Mouse (Mus musculus) embryo, embryonic 11 days (tissue): Measurements from ENCODE around the gene Marveld1.

Experiments
- DNase-seq: peaks from one replicate; pipeline ENCODE4 v3.0.0-alpha.2; 2015

Gene Marveld1

DNA sequence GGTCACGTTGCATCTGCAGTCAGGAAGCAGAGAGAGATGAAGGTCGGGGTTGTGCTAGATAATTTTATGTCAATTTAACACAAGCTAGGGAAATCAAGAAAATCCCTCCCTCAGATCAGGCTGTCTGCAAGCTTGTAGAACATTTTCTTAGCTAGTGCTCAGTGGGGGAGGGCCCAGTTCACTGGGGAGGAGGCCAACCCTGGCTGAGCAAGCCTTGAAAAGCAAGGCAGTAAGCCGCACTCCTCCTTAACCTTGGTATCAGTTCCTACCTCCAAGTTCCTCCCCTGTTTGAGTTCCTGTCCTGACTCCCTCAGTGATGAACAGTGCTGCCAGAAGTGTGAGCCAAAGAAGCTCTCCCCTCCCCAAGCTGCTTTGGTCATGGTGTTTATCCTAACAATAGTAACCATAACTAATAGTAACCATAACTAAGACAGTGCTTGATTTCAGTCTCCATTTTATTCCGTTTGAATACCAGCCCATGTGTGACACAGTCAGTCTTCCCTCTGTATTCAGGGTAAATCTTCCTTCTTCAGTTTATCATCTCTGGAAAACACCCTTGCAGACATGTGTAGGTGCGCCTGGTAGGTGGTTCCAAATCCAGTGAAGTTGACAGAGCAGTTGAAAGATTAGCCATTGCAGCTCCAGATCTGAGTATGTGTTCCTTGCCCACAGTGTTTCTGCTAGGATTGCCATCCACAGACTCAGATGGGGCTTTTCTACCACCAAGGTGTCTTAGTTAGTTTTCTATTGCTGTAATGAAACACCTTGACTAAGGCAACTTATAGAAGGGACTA, 7.3 kb upstream of the Marveld1 start:
- DNase-seq: no peak

DNA sequence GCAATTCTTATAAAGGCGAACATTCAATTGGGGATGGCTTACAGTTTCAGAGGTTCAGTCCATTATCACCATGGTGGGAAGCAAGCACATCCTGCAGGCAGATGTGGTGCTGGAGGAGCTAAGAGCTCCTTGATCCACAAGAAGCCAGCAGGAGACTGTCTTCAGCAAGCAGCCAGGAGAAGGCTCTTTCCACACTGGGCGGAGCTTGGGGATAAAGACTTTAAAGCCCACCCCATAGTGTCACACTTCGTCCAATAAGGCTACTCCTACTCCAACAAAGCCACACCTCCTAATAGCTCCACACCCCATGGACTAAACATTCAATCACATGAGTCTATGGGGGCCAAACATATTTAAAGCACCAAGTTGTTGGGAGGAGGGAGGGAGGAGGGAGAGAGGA, 5.2 kb upstream of the Marveld1 start:
- DNase-seq: no peak

DNA sequence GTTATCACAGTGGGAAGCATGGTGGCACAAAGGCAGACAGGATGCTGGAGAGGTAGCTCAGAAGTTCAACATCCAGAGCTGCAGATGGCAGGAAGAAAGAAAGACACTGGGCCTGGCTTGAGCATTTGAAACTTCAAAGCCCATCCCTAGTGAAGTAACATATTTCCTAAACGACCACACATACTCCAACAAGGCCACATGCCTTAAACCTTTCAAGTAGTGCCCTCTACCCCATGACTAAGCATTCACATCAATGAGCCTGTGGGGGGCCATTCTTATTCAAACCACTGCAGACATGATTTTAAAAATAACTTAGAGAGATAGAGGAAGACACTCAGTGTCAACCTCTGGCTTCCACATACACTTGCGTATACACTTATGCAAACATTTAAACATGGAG, 4.4 kb upstream of the Marveld1 start:
- DNase-seq: no peak

DNA sequence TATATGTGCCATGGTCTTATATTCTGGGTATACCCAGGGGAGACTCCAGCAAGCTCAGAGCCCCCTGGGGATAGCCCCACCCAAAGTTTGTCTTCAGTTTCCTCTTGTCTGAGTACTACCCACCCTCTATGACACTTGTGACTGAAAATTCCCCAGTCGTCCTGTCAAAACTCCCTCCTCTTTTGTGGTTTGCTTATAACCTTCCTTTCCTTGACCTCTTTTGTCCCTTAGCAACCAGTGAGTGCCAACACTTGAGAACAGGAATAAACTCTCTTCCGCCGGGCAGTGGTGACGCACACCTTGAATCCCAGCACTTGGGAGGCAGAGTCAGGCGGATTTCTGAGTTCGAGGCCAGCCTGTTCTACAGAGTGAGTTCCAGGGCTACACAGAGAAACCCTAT, 3.1 kb upstream of the Marveld1 start:
- DNase-seq: no peak

DNA sequence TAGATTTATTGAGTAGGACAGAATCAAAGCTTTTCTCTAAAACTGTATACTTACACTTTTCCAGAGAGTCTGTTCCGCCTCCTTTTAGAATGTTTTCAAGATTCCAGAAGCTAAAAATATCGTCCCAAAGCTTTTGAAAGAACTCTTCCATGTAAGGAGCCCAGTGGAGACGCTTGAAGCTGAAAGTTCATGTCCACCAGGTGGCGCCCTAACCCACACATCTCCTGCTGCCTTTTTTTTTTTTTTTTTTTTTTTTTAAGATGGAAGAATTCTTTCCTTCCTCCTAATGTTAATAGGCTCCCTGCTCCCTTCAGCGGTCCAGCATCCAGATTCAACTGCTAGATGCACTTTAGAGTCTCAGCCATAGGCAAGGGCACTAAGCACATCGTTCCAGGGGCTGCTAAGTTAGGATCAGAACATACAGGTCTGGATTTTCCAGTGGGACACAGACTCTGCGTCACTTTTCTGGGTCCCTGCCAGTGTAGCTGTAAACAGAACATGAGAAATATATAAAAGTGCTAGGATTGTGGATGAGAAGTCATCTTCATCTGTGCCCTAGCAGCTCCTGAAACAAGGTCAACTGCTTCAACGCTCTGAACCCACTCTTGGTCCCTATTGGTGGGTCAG, 2.5 kb upstream of the Marveld1 start:
- peak; percentile 89 for DNase-seq

DNA sequence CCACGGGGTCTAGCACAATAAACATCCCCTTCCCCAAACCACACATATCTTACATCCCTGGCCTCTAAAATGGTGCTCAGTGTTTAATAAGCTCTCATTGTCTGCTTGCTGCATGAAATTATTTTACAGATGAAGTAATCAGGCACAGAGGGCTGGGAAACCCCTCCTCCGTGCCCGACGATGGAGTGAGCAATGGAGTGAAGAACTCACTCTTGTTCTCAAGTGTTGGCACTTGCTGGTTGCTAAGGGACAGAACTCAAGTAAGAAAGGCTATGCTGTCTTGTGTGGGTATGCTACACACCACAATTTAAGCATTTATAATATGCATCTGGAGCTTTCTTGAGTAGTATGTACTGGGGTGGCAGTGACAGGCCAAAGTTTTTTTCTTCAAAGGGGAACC, 2.0 kb upstream of the Marveld1 start:
- DNase-seq: no peak

DNA sequence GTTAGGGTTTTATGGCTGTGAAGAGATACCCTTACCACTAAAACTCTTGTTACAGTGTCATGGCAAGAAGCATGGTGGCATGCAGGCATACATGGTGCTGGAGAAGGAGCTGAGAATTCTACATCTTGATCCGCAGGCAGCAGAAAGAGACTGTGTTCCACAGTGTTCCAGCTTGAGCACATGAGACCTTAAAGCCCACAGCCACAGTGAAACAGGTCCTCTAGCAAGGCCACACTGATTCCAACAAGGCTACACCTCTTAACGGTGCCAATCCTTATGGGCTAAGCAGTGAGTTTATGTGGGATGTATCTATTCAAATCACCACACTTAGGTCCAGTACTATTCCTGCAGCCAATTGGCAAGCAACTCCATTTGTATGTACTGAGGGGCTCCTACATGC, 1.5 kb upstream of the Marveld1 start:
- no peak for DNase-seq

DNA sequence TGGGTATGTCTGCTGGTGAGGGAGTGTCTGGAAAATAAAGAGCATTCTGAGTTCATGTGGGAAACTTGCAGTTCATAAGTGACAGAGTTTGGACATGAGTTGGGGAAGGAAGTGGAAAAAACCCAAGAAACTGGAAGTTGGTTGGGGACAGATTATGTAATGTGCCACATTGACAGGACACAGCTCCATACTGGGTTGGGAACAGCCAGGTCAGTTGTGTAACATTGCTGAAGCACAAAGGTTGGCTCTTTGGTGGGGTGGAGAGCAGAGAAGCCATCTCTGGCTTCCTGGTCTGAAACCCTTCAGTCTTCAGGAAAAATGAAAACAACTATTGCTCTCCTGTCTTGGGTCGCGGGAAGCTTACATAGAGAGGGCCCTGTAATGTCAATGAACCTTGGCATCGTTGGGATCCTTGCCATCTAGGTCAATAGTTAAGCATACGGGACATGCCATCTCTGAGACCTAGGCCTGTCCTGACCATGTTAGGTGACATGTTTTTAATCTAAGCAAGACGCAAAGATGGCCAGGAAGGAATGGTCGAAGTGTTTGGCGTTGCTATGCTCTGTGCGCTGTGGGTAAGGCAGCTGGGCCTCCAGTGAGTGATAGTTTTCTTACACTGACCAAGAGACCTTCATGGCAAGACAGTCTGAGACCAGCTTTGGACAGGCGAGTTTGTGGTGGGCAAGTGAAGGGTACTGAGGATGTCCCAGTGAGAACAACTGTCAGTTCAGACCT, 757 bp upstream of the Marveld1 start:
- no peak for DNase-seq

DNA sequence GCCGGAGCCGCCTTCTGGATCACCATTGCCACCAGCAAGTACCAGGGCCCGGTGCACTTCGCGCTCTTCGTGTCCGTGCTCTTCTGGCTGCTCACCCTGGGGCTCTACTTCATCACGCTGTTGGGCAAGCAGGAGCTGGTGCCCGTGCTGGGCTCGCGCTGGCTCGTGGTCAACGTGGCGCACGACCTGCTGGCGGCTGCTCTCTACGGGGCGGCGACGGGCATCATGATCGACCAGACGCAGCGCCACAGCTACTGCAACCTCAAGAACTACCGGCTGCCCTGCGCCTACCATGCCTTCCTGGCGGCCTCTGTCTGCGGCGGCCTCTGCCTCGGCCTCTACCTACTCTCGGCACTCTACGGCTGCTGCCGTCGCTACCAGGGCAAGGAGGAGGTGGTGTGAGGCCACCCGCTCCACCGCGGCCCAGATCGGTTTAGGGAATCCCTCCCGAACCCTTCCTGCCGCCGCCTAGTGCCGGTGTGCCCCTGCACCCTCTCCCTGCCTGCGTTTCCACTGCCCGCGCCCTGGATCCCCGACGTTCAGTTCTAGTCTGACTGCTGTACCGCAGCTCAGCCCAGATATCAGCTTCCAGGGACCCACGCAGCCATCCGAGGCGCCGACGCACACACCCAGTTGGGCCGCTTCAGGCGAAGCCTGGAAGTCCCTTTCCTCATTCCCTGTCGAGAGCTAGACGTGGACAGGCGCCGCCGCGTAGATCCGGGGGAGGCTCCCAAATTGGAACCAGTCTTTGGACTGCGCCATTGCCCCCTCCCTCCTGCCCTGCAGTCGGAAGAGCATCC, 769 bp downstream of the Marveld1 start:
- DNase-seq: peak; percentile 63

DNA sequence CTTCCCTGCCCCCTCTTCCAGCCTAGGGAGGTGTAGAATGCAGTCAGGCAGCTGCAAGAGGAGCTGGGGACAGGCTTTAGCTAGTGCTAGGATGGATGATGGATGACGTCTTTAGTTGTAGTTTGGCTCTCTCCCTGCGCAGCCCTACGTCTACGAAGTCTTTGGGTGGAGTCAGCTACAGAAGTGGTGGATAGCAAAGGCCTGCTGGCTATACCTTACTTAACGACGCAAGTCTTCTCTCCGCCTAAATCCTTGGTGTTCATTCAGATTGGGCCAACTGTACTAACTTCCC, 1.3 kb downstream of the Marveld1 start:
- peak; percentile 60 for DNase-seq

DNA sequence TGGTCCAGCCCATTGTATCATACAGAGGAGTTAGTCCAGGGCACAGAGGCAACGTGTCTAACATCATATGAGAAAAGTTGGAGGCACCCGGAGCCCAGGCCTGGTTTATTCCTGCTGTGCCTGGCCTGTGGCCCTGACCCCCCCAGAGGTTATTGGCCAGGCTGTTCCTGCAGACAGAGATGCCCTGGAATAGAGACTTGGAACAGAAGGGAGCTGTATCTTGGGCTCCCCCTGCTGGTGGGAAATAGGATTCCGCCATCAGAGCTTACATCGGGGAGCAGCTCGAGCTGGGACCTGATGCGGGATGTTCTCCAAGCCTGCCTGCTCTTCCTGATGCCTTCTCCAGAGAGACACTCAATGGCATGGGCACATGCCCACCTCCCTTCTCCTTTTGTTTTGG, 4.8 kb downstream of the Marveld1 start:
- DNase-seq: peak; percentile 85

DNA sequence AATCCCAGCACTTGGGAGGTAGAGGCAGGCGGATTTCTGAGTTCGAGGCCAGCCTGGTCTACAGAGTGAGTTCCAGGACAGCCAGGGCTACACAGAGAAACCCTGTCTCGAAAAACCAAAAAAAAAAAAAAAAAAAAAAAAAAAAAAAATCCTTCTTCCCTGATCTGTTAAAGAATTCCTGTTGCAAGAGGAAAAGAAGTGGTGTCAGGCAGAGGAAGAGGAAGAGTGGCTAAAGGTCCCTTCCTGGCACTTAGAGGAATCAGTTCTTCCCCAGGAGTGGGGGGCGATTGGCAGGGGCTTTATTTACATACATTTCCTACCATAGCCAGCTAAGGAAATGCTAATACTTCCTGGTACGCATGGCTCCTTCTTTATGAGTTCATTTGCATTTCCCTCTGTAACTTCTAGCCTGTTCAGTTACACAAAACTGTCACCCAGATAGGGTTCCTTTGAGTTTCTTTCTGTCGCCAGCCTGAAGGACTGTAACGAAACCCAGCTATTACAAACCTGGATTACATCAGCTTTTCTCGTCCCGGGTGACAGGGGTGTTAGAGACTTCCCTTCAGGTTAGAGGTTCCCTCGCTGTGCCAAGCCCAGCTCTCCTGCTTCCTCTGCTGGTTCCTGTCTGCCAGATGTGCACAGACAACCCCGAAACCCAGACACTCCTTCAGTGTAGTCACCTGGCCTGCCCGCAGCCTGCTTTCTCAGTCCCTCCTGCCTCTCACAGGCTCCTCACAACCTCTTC, 10.5 kb downstream of the Marveld1 start:
- no peak for DNase-seq

DNA sequence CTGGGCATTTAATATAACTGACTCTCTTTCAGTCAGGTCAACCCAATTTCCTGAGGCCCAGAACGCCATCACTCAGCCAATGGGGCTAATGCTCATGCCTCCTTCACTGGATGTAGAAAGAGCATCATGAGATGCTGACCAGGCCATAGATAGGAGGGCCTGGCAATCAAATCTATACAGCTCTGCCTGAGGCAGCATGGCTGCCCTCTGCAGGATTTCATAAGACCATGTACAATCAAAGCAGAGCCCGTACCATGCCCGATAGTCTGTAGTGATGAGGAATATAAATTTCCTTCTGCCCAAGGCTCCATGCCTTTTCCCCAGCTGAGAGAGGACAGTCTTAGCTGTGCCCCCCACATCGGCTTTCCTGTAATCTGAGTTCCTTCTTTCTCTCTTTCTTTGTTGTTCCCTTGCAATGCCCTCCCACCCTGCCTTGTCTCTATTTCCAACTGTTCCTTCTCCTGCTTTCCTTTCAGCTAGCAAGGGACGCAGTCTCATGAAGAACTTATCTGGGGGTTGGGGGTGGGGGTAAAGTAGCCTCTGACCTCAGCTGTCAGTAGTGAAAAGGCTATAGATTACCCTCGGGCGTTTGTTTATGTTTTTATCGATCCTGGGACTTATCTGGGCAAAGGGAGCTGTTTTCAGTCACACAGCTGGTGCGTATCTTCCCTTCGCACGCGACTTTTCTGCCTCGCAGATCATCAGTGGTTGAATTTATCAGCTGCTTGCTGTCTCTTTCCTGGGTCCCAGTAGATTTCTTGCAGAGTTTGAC, 11.2 kb downstream of the Marveld1 start:
- DNase-seq: peak; percentile 21

DNA sequence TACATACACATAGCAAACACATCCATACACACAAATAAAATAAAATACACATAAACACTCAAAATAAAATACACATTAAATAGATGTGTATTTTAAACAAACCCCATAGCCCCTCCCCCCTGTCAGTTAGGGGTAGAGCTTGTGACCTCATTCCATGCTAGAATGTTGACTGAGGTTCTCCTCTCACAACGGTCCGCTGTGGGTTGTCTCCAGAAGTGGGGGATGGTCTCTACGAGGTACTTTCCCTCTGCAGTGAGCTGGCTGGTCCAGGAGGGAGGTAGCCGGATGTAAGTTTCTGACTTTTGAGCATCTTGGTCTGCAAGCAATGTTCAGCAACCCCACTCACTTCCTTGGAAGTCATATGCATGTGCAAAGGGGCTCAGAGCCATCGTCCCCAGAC, 16.6 kb downstream of the Marveld1 start, which contains the start of gene Zfyve27:
Gene Zfyve27, plus strand, starts transcription at position 188 of the 400 bp plus-strand sequence.
- DNase-seq: no peak

DNA sequence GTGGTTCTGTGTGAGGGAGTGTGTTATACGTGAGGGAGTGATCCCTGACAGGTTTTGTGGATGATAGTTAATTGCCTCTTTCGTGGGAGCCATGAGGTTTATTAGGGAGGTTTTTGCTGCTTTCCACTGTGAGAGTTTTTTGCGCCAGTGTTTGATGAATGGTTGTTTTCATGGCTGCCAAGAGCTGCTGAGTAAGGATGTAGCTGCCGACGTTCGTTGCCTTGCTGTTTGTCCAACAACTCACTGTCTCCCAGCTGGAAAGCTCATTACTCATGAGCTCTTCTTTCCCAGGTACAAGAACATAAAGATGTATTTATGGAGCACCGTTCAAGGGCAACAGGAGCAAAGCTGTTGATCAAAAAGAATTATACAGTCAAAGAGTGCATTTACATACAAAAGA, 17.0 kb downstream of the Marveld1 start:
- no peak for DNase-seq

DNA sequence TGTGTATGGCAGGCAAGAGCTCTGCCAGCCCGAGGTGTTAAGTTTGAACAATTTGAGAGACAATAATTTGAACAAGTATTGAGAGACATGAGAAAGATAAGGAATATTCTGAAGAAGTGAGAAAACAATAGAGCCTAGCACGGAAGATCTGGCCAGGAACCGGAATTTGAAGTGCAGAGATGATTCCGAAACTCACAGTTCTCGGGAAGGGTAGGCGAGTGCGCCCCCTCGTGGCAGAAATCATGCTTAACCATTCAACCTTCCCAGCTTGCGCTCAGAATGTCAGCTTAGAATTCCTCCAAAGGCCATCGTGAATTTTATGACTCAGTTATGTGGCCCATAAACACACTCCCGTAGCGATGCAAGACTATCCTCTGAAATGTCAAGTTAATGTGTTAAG, 18.9 kb downstream of the Marveld1 start:
- DNase-seq: peak; percentile 86

DNA sequence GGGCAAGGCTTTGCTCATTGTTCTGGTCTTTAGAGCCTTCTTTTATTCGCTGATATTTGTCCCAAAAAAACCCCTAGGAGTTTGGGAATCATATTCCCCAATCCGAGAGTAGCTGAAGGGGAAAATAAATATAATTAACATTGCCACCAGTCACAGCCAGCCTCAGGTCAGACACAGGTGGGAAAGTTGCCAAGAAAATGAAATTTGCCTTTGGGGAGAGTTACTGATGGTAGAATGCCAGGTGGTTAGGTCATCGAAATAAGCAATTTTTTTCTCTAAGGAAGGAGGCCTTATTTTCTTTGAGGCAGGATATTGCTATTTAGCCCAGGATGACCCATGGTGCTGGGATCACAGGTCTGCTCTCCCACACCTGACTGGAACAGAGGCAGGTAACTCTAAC, 19.6 kb downstream of the Marveld1 start:
- no peak for DNase-seq

DNA sequence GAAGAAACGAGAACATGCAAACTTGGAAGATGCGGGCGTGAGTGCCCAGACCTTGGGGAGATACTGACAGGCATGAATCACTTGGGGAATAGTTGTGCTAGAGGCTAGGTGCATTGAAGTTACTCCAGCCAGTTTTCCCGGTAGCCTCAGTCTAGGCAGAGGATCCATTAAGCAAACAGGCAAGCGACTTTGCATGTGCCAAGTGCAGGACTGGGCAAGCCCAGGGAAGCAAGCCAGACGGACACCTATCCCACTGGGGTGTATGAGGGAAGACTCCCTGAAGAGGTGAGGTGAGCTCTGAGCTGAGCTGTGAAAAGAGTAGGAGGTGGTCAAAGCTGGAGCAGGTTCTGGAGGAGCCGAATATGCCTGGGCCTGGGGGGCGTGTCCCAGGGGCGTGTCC, 20.3 kb downstream of the Marveld1 start:
- no peak for DNase-seq

DNA sequence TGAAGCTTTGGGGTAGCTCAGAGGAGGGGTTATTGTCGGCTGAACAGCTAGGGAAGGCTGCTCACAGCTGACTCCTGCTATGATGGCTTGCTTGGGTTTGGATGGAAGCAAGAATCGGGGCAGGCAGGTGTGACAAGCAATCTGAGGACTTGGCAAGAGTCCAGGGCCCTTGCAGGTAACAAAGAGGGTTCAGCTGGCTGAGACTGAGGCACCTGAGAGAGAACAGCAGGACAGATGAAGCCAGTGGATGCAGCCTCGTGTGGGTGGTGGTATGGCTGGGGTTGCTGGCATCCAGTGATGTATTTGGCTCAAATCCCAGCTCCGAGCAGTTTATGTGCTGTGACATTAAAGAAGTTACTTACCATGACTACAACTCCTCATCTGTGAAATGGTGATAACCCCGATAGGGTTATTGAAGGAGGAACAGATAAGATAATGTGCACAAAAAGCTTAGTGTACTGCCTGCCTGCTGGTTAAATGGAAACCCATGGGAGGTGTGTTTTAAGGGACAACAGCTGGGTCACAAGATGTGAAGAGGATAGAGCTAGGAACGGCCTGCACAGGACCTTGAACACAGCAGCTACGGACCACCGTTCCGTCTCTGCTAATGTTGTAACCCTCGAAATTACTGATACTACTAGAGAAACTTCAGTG, 22.2 kb downstream of the Marveld1 start:
- DNase-seq: no peak

DNA sequence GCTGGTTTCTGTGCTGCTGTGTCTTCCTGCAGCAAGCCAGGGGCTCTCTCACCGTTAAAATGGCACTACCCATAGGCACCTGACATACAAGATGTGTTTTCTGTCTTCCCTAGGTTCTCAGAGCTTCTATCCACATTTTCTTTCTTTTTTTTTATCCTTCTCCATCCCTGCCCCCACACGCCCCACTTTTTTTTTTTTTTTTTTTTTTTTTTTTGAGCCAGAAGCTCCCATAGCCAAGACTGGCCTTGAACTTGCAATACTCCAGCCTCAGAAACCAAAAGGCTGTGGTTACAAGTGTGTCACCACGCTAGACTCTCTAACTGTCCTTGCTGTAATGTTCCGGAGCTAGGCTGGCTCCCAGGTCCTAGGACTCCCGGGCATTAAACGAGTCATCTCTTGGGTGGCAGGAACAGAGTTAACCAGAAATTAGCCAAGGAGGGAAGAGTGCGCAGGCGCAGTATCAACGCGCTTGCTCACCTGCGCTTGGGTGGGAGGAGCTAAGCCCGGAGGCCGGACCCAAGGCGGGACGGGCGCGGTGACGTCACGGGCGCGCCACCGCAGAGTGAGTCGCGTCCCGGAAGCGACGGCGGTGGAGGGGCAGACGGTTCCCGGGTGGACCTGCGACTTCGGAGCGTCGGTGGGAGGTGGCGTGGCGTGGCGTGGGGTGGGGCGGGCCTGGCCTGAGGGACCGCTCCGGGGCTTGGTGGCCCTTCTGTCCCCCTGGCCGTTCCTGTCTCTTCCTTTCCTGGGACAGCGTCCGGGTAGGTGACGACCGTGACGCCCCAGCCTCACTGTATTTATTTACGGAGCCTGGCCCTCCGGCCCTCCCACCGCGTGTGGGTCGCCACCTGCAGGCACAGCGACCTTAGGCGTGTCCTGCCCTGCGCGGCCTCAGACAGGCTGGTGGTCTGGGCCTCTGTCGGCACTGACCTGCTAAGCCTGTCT, 23.1 kb downstream of the Marveld1 start:
- peak; percentile 96 for DNase-seq
